Mouse (Mus musculus): ENCODE data around the gene Ms4a18. TPM values are rescaled to one million over a fixed set of nuclear protein-coding genes. Genes with fewer than 3 reads are reported as not detected.
A peak's percentile ranks its signal among the peaks of the same experiment; 100 is the strongest.

The Ms4a18 gene
- polyA plus RNA-seq, 1 experiment from 2014 or later, result not detected

DNA sequence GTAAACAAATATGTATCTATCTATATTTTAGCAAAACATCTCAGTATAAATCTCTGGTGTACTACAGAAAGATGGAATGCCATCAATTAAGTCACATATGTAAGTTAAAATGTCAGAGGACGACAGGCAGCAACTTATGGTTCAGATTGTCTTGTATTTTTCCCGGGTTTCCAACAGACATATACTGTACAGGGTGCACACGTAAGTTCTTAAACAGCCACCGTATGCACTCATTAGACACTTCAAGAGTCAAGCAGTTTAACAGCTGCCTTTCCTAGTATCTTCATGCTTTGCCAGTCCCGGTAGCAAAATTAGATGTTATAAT, 26.8 kb upstream of the Ms4a18 start:
- peak; percentile 74; the same call in 1 of the 2 replicates for ATAC-seq (ENCODE audit: low FRiP score)
- no peaks in the 10 kb centered on the region for H3K9me3 ChIP-seq (replicated peaks)
- H3K27me3 ChIP-seq (replicated peaks), result no peaks in the 10 kb centered on the region
- peaks cover 9% of the 10 kb centered on the region; the same call in 1 of the 2 replicates for H3K4me1 ChIP-seq
- 23% methylated on average over 5 of the region's 5 CpGs for WGBS
- H3K4me3 ChIP-seq (replicated peaks), result peak overlapping the region; percentile 40
- peak overlapping the region; percentile 20; the same call in 1 of the 2 replicates for H3K9ac ChIP-seq (replicated peaks)
- H3K4me2 ChIP-seq, result peak overlapping the region; percentile 73
- H3K36me3 ChIP-seq, result no peaks in the 10 kb centered on the region
- H3K27ac ChIP-seq (replicated peaks), result no peak overlapping the region

DNA sequence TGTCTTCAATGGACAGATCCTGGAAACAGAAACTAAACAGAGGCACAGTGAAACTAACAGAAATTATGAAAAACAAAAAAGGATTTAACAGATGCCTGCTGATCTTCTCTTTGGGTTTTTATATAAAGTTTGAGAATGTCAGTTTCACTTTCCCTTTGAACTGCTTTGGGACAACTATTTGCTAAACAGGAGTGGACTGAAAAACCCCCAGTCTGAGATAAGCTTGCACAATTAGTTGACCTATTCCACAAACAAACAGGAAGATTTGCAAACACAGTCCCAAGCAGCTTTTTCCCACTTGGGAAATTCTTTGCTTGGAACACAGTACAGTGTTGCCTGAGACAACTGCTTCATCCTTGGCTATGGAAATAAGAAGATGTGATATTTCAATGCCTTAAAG, 19.7 kb upstream of the Ms4a18 start:
- Histone ChIP-seq H3K27me3 (replicated peaks) (no peaks in the 10 kb centered on the region), H3K4me2 (no peak overlapping the region), H3K4me1 (no peaks in the 10 kb centered on the region), H3K9ac (replicated peaks) (no peak overlapping the region), H3K36me3 (no peaks in the 10 kb centered on the region), H3K27ac (replicated peaks) (no peak overlapping the region), H3K4me3 (replicated peaks) (no peak overlapping the region), H3K9me3 (replicated peaks) (no peaks in the 10 kb centered on the region)
- no peak for ATAC-seq (ENCODE audit: low FRiP score)

DNA sequence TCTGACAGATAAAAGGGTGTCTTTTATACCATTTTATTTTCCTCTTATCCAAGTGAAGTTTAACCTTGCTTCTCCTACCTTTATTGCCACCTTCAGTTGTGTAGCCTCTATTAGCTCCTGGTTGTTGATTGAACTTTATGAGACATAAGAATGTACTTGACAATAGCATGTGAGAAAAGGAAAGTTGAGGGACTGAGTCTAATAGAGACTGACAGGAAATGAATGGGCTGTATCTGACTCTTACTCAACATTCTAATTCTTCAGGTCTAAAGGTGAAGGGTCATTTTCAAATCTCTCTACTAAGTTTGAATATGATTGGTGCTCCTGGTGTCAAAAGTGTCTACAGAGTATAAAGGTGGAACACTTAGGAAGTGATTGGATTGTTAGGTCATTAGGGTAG, 4.6 kb upstream of the Ms4a18 start:
- ATAC-seq (ENCODE audit: low FRiP score), result no peak
- no peak overlapping the region for H3K27ac ChIP-seq (replicated peaks)
- no peak overlapping the region for H3K9ac ChIP-seq (replicated peaks)
- no peak overlapping the region for H3K4me3 ChIP-seq (replicated peaks)
- H3K4me2 ChIP-seq, result no peak overlapping the region
- no peaks in the 10 kb centered on the region for H3K27me3 ChIP-seq (replicated peaks)
- H3K9me3 ChIP-seq (replicated peaks), result no peaks in the 10 kb centered on the region
- H3K4me1 ChIP-seq, result no peaks in the 10 kb centered on the region
- no peaks in the 10 kb centered on the region for H3K36me3 ChIP-seq

DNA sequence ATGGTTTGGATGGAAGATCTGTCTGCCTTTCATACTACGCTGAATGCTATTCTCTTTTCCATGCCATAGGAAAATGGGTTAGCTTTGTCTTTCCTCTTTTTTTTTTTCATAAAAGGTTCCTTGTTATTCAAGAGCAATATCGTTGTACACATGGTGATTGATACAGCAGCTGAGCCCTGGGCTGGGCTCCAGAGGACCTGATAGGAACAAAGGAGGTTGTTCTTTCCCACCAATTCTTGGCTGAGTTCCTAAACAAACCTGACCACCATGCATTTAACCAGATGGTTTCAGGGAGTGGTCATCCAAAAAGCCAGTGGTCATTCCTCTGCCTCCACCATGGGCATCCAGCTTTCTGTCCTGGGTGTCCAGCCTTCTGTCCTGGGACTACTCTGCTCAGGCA, 580 bp downstream of the Ms4a18 start:
- no peak overlapping the region for H3K27ac ChIP-seq (replicated peaks)
- no peak overlapping the region for H3K4me2 ChIP-seq
- no peaks in the 10 kb centered on the region for H3K27me3 ChIP-seq (replicated peaks)
- no peak overlapping the region for H3K9ac ChIP-seq (replicated peaks)
- 62% methylated on average over 2 of the region's 2 CpGs for WGBS
- H3K4me3 ChIP-seq (replicated peaks), result no peak overlapping the region
- H3K4me1 ChIP-seq, result no peaks in the 10 kb centered on the region
- H3K9me3 ChIP-seq (replicated peaks), result no peaks in the 10 kb centered on the region
- no peaks in the 10 kb centered on the region for H3K36me3 ChIP-seq
- no peak for ATAC-seq (ENCODE audit: low FRiP score)

DNA sequence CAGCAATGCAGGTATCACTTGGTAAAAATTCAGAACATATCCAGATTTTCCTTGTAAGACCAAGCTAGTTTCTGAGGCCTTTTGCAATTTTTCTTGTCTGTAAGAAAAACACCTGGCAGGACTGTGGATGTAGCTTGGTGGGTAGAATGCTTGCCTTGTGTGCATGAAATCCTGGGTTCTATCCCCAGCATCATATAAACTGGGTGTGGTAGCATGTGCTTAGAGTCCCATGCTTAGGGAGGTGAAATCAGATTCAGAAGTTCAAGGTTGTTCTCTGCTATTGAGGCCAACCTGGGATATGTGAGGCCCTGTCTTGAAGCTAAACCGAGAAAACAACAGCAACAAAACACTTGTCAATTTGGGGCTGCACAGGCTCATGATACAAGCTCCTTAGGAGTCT, 1.8 kb downstream of the Ms4a18 start:
- H3K4me1 ChIP-seq, result no peaks in the 10 kb centered on the region
- no peak overlapping the region for H3K27ac ChIP-seq (replicated peaks)
- no peak for ATAC-seq (ENCODE audit: low FRiP score)
- H3K9me3 ChIP-seq (replicated peaks), result no peaks in the 10 kb centered on the region
- H3K4me3 ChIP-seq (replicated peaks), result no peak overlapping the region
- H3K27me3 ChIP-seq (replicated peaks), result no peaks in the 10 kb centered on the region
- H3K4me2 ChIP-seq, result no peak overlapping the region
- 80% methylated on average over 1 of the region's 1 CpGs for WGBS
- no peak overlapping the region for H3K9ac ChIP-seq (replicated peaks)
- no peaks in the 10 kb centered on the region for H3K36me3 ChIP-seq

DNA sequence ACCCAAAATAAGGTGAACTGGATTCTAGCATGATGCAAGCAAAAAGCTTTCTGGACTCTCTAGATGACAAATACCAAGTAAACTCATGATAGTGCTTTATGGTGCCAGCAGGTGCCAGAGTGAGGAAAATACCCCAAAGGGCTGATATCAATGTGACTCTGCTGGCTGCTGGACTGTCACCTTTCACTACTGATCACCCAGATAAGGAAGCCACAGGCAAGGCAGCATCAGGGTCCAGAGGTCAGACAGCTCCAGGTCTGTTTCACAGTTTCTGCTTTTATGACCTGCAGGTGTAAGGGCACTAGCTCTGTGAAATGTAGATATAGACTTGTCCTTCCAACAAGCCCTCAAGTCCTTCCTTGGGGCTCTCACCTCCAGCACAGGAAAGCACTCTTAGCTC, 2.4 kb downstream of the Ms4a18 start:
- no peak for ATAC-seq (ENCODE audit: low FRiP score)
- H3K27me3 ChIP-seq (replicated peaks), result no peaks in the 10 kb centered on the region
- no peaks in the 10 kb centered on the region for H3K36me3 ChIP-seq

DNA sequence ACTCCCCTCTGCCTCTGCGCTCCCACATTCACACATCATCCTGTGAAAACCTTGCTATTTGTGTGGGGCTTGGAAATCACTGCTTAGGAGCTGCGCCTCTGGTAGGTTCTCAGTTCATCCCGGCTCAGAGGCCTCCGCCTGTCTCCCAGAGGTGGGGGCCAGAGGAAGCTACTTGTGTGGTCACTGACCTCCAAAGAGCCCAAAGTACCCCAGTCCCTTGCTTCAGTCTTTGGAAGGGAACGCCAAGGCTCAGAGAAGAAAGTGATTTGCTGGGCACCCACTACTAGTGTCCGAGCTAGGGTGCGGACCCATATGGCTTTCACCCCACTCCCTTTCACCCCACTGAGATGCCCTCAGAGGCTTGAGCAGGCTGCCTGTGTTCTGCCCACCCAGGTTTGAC, 24.7 kb downstream of the Ms4a18 start, which contains the start of gene Ms4a15:
Gene Ms4a15, minus strand, starts transcription at position 101 of the 400 bp plus-strand sequence.
- ATAC-seq (ENCODE audit: low FRiP score), result no peak
- H3K4me1 ChIP-seq, result no peaks in the 10 kb centered on the region
- no peak within 1 kb of the TSS for H3K9ac ChIP-seq (replicated peaks)
- no peaks in the 10 kb centered on the region for H3K9me3 ChIP-seq (replicated peaks)
- WGBS, result 91% methylated on average over 7 of the region's 7 CpGs
- H3K27ac ChIP-seq (replicated peaks), result no peak within 1 kb of the TSS
- no peak within 1 kb of the TSS for H3K4me3 ChIP-seq (replicated peaks)
- H3K27me3 ChIP-seq (replicated peaks), result no peaks in the 10 kb centered on the region
- no peaks in the 10 kb centered on the region for H3K36me3 ChIP-seq
- no peak within 1 kb of the TSS for H3K4me2 ChIP-seq

More for the DNA sequence above, 2.4 kb downstream of the Ms4a18 start:
- Histone ChIP-seq H3K9me3 (replicated peaks) (no peaks in the 10 kb centered on the region), H3K4me1 (no peaks in the 10 kb centered on the region), H3K4me3 (replicated peaks) (no peak overlapping the region), H3K27ac (replicated peaks) (no peak overlapping the region), H3K4me2 (no peak overlapping the region), H3K9ac (replicated peaks) (no peak overlapping the region)

DNA sequence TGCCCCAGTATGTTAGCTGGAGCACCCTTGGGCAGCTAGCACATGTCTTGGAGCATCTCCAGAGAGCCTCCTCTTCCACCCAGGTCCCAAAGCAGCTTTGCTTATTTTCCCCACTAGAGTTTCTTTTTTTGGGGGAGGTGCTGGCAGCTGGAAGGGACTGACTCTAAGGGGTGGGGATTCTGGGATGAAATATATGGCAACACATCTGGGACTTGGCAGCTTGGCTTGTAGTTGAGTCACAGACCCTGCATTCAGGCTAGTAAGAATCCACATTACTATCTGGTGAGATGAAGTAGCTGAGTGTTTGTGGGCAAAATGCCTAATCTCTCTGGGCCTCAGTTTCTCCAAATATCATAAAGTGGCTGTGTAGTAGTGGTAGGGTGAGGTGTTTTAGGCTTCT, 25.9 kb downstream of the Ms4a18 start:
- H3K4me3 ChIP-seq (replicated peaks), result no peak overlapping the region
- H3K9me3 ChIP-seq (replicated peaks), result no peaks in the 10 kb centered on the region
- no peaks in the 10 kb centered on the region for H3K4me1 ChIP-seq
- no peak overlapping the region for H3K27ac ChIP-seq (replicated peaks)
- H3K27me3 ChIP-seq (replicated peaks), result no peaks in the 10 kb centered on the region
- no peak for ATAC-seq (ENCODE audit: low FRiP score)
- H3K9ac ChIP-seq (replicated peaks), result no peak overlapping the region
- no peak overlapping the region for H3K4me2 ChIP-seq
- H3K36me3 ChIP-seq, result no peaks in the 10 kb centered on the region

DNA sequence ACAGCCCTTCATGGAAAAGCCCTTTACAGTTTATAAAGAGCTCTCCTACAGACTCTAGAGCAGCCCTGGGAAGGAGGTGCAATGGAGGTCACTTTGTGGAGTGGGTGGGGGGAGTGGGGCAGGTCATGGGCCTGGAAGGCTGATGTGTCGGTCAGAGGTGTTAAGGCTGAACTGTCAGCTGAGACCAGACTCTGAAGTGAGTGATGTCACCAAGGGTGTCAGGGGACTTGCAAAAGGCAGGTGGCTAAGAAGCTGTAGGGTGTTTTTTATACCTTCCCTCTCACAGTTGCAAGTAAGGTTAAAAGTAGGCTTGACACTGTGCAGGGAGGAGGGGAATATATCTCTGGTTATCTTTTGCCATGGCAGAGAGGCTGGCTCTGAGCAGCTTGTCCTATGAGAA, 27.1 kb downstream of the Ms4a18 start:
- Histone ChIP-seq H3K9ac (replicated peaks) (no peak overlapping the region), H3K27me3 (replicated peaks) (no peaks in the 10 kb centered on the region), H3K27ac (replicated peaks) (no peak overlapping the region), H3K4me1 (no peaks in the 10 kb centered on the region), H3K36me3 (no peaks in the 10 kb centered on the region), H3K4me2 (no peak overlapping the region), H3K4me3 (replicated peaks) (no peak overlapping the region), H3K9me3 (replicated peaks) (no peaks in the 10 kb centered on the region)
- WGBS, result 55% methylated on average over 1 of the region's 1 CpGs
- ATAC-seq (ENCODE audit: low FRiP score), result no peak

DNA sequence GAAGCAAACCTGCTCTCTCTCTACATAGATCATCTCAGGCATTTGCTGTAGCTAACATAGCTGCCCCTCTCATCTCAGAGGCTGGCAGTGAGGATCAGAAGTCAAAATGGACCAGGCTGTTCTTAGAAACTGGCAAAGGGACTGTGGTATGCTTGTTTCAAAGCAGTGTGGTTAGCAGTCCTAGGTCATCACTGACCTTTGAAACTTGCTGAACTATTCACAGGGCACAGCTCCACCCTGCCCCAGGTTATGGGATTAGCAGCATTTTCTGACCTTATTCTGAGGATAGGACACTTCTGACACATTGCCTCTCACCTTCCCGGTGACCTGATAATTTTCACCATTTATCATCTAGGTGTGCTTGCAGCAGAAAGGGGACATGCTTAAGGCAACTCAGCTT, 29.3 kb downstream of the Ms4a18 start:
- Histone ChIP-seq H3K9ac (replicated peaks) (no peak overlapping the region), H3K4me2 (no peak overlapping the region), H3K4me3 (replicated peaks) (no peak overlapping the region), H3K4me1 (no peaks in the 10 kb centered on the region), H3K36me3 (no peaks in the 10 kb centered on the region), H3K27ac (replicated peaks) (no peak overlapping the region), H3K27me3 (replicated peaks) (no peaks in the 10 kb centered on the region), H3K9me3 (replicated peaks) (no peaks in the 10 kb centered on the region)
- 100% methylated on average over 1 of the region's 1 CpGs for WGBS
- ATAC-seq (ENCODE audit: low FRiP score), result no peak

DNA sequence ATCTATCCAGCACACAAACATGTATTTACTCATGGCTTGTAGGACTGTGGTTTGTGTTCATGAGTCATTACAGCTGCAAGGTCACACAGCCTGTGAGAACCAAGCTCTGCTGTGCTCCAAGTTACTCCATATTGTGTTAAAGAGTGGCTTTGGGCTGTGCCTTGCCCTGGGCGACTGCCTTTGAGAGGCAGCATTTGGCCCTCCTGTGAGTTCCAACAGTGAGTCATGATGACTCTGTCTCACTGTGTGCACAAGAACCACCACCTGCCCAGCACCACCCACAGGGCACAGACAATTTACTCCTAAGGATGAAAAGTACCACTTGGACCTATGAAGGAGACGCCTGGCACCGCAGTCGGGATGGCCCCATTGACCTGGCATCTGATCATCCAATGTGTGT, 31.9 kb downstream of the Ms4a18 start:
- 94% methylated on average over 4 of the region's 4 CpGs for WGBS
- no peak overlapping the region for H3K4me3 ChIP-seq (replicated peaks)
- H3K36me3 ChIP-seq, result no peaks in the 10 kb centered on the region
- H3K27me3 ChIP-seq (replicated peaks), result no peaks in the 10 kb centered on the region
- no peak overlapping the region for H3K27ac ChIP-seq (replicated peaks)
- H3K4me1 ChIP-seq, result no peaks in the 10 kb centered on the region
- H3K4me2 ChIP-seq, result no peak overlapping the region
- no peak for ATAC-seq (ENCODE audit: low FRiP score)
- no peak overlapping the region for H3K9ac ChIP-seq (replicated peaks)
- H3K9me3 ChIP-seq (replicated peaks), result no peaks in the 10 kb centered on the region

DNA sequence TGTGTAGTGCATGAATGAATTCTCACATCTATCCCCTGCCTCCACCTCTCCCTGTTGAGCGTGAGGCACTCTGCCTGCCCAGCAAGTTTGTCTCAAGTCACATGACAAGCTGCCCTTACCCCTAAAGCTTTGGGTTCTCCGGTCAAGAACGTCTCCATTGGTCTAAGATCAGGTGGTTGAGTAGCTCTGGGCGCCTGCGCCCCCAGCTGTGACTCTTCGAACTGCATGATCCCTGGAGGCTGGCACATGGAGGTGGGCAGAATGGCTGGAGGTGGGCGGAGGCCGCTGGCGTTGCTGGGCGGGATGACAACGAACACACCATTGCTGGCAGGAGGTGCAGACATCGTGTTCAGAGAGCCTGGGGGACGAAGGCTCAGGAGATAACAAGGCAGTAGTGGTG, 33.3 kb downstream of the Ms4a18 start:
- H3K4me1 ChIP-seq, result peaks cover 2% of the 10 kb centered on the region
- H3K4me2 ChIP-seq, result no peak overlapping the region
- whole genome bisulfite sequencing, result 82% methylated on average over 13 of the region's 13 CpGs
- ATAC-seq (ENCODE audit: low FRiP score), result no peak
- H3K36me3 ChIP-seq, result no peaks in the 10 kb centered on the region
- H3K4me3 ChIP-seq (replicated peaks), result no peak overlapping the region
- no peaks in the 10 kb centered on the region for H3K27me3 ChIP-seq (replicated peaks)
- no peak overlapping the region for H3K9ac ChIP-seq (replicated peaks)
- no peaks in the 10 kb centered on the region for H3K9me3 ChIP-seq (replicated peaks)
- no peak overlapping the region for H3K27ac ChIP-seq (replicated peaks)

DNA sequence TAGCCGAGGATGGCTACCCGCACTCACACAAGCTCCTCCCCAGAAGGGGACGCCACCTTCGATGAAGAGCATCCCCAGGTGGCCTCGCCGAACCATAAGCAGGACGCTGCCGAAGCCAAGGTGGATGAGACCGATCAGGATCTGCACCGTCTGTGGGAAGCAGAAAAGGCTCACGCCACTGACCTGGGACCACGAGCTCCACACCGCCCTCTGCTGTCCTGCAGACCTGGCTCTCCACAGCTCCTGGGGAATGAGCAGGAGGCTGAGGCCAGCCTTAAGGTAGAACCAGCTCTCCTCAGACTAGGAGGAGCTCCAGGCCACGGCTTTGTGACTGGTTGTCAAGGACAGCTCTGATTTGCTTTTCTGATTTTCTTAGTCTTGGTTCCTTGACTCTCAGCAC, 34.7 kb downstream of the Ms4a18 start:
- WGBS, result 31% methylated on average over 14 of the region's 14 CpGs
- no peak overlapping the region for H3K4me3 ChIP-seq (replicated peaks)

More for the DNA sequence above, 34.7 kb downstream of the Ms4a18 start:
- Histone ChIP-seq H3K9ac (replicated peaks) (no peak overlapping the region), H3K36me3 (no peaks in the 10 kb centered on the region), H3K4me2 (0 out of 2 replicates have a peak overlapping the region, but pooled peaks have one; percentile 26), H3K27ac (replicated peaks) (no peak overlapping the region), H3K27me3 (replicated peaks) (no peaks in the 10 kb centered on the region), H3K4me1 (peaks cover 6% of the 10 kb centered on the region), H3K9me3 (replicated peaks) (no peaks in the 10 kb centered on the region)
- ATAC-seq (ENCODE audit: low FRiP score), result no peak
